Mouse (Mus musculus): ENCODE data around the gene Actl6b. TPM values are rescaled to one million over a fixed set of nuclear protein-coding genes. Genes with fewer than 3 reads are reported as not detected.

Actl6b gene
- total and polyA plus RNA-seq, 3 experiments: 0.15 TPM; not detected in 2

- no peak overlapping the region for H3K27ac ChIP-seq (ENCODE audit: control insufficient read depth, low read depth, low read length)
- H3K27me3 ChIP-seq (ENCODE audit: control insufficient read depth in 1 of 2, insufficient read depth in 2 of 2, low read length in 2 of 2): no peaks in the 10 kb centered on the region
- H3K9me3 ChIP-seq (replicated peaks; ENCODE audit: insufficient read depth, low read length): no peaks in the 10 kb centered on the region
- H3K79me2 ChIP-seq (ENCODE audit: control insufficient read depth, insufficient read depth, low read length, poor library complexity): no peaks in the 10 kb centered on the region
- no peaks in the 10 kb centered on the region for H3K36me3 ChIP-seq (ENCODE audit: control insufficient read depth in 1 of 2, insufficient read depth in 2 of 2, low read length in 2 of 2)
- DNase-seq (ENCODE audit: low read depth, low spot score): peak; percentile 48
- TF ChIP-seq CHD2 (IDR thresholded peaks at IDR 0.05; ENCODE audit: low read length): no peak
- no peak for TF ChIP-seq TAL1 (IDR thresholded peaks at IDR 0.05; ENCODE audit: low read length)
- H3K4me3 ChIP-seq (ENCODE audit: control insufficient read depth in 1 of 2, insufficient read depth in 1 of 2, low read depth in 2 of 2, low read length in 2 of 2): no peak overlapping the region
- no peak overlapping the region for H3K9ac ChIP-seq (ENCODE audit: control insufficient read depth, low read depth, low read length, poor library complexity, severe bottlenecking)
- no peaks in the 10 kb centered on the region for H3K4me1 ChIP-seq (ENCODE audit: control insufficient read depth in 1 of 2, insufficient read depth in 2 of 2, low read length in 2 of 2)
Observed at GRCm38 (mm10) chr5:137541768-137542540, 11.4 kb upstream of the Actl6b start.

GRCm38 (mm10) chr5:137544926-137545325 is 8.4 kb upstream of the Actl6b start:
- H3K27me3 ChIP-seq (ENCODE audit: control insufficient read depth in 1 of 2, insufficient read depth in 2 of 2, low read length in 2 of 2): no peaks in the 10 kb centered on the region; a peak in 1 of 4 replicates
- H3K9ac ChIP-seq (ENCODE audit: control insufficient read depth, low read depth, low read length, poor library complexity, severe bottlenecking): no peak overlapping the region
- no peak overlapping the region for H3K27ac ChIP-seq (ENCODE audit: control insufficient read depth, low read depth, low read length)
- no peak for DNase-seq (ENCODE audit: low read depth, low spot score)
- no peaks in the 10 kb centered on the region for H3K9me3 ChIP-seq (replicated peaks; ENCODE audit: insufficient read depth, low read length)
- no peaks in the 10 kb centered on the region for H3K4me1 ChIP-seq (ENCODE audit: control insufficient read depth in 1 of 2, insufficient read depth in 2 of 2, low read length in 2 of 2)
- no peak overlapping the region for H3K4me3 ChIP-seq (ENCODE audit: control insufficient read depth in 1 of 2, insufficient read depth in 1 of 2, low read depth in 2 of 2, low read length in 2 of 2)
- no peaks in the 10 kb centered on the region for H3K36me3 ChIP-seq (ENCODE audit: control insufficient read depth in 1 of 2, insufficient read depth in 2 of 2, low read length in 2 of 2)
- TF ChIP-seq CHD2 (IDR thresholded peaks at IDR 0.05; ENCODE audit: low read length): no peak
- no peak for TF ChIP-seq NELFE (IDR thresholded peaks at IDR 0.05; ENCODE audit: low read depth, low read length)
- no peak for TF ChIP-seq POLR2AphosphoS2 (IDR thresholded peaks at IDR 0.05; ENCODE audit: low read length)
- no peaks in the 10 kb centered on the region for H3K79me2 ChIP-seq (ENCODE audit: control insufficient read depth, insufficient read depth, low read length, poor library complexity)

GRCm38 (mm10) chr5:137545596-137545995 is 7.7 kb upstream of the Actl6b start:
- Histone ChIP-seq H3K27me3 (ENCODE audit: control insufficient read depth in 1 of 2, insufficient read depth in 2 of 2, low read length in 2 of 2) (no peaks in the 10 kb centered on the region; a peak in 1 of 4 replicates), H3K27ac (ENCODE audit: control insufficient read depth, low read depth, low read length) (no peak overlapping the region), H3K4me3 (ENCODE audit: control insufficient read depth in 1 of 2, insufficient read depth in 1 of 2, low read depth in 2 of 2, low read length in 2 of 2) (no peak overlapping the region), H3K79me2 (ENCODE audit: control insufficient read depth, insufficient read depth, low read length, poor library complexity) (no peaks in the 10 kb centered on the region), H3K4me1 (ENCODE audit: control insufficient read depth in 1 of 2, insufficient read depth in 2 of 2, low read length in 2 of 2) (no peaks in the 10 kb centered on the region), H3K9me3 (replicated peaks; ENCODE audit: insufficient read depth, low read length) (no peaks in the 10 kb centered on the region), H3K9ac (ENCODE audit: control insufficient read depth, low read depth, low read length, poor library complexity, severe bottlenecking) (no peak overlapping the region), H3K36me3 (ENCODE audit: control insufficient read depth in 1 of 2, insufficient read depth in 2 of 2, low read length in 2 of 2) (no peaks in the 10 kb centered on the region)
- no peak for DNase-seq (ENCODE audit: low read depth, low spot score)
- TF ChIP-seq MYC (IDR thresholded peaks at IDR 0.05; ENCODE audit: low read depth, low read length) (no peak), RAD21 (IDR thresholded peaks at IDR 0.05; ENCODE audit: low read depth, low read length) (no peak), POLR2A (IDR thresholded peaks at IDR 0.05; ENCODE audit: control insufficient read depth in 1 of 2, insufficient read depth in 1 of 2, low read depth in 1 of 2, low read length in 2 of 2, poor library complexity in 1 of 2) (no peak), CHD1 (IDR thresholded peaks at IDR 0.05; ENCODE audit: low read depth, low read length) (no peak), SMC3 (IDR thresholded peaks at IDR 0.05; ENCODE audit: low read depth, low read length) (no peak), TBP (IDR thresholded peaks at IDR 0.05; ENCODE audit: low read depth, low read length) (no peak)

Data from MEL (cell line).